Mouse (Mus musculus) small intestine, adult 10 weeks (tissue): Measurements from ENCODE around the gene Lrrc36. TPM values are rescaled to one million over a fixed set of nuclear protein-coding genes. Genes with fewer than 3 reads are reported as not detected.

Experiments used
- polyA plus RNA-seq: library from polyadenylated mRNA; stranded (reverse); fragments of 350-450 nt; fragmentation: Illumina TruSeq; extraction: RNeasy Lipid Tissue Mini Kit (QIAGEN cat#74804); gene quantifications from one replicate; pipeline ENCODE4 v1.2.3, GENCODE M21; 2014; ENCODE audit warnings: low replicate concordance

Gene Lrrc36
- not detected for polyA plus RNA-seq

DNA sequence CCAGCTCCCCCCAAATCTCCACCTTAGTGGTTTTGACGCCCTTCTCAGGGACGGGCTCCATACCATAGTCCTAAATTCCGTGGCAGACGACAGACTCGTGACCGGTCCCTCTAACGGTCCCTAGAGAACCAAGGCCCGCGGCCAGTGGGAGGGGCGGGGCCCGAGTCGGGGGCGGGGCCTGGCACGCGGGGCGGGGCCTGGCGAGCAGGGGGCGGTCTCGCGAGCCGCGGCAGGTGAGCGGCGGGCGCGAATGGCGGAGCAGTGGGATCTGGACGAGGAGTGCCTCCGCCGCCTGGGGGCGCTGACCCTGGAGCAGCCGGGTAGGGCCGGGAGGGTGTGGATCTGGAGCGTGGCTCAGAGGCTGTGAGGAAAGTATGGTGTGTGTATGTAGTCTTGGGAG lies at the start of gene Lrrc36, which contains the start of gene Kctd19:
TSS of gene Lrrc36 (plus strand) at position 181 of the 400 bp plus-strand sequence.
TSS of gene Kctd19 (minus strand) at position 112 of the 400 bp plus-strand sequence.

GRCm38 (mm10) chr8:105373032-105373431 lies 40.3 kb upstream of the Lrrc36 start, which contains the start of gene Plekhg4:
Gene Plekhg4, plus strand, starts transcription at chr8:105373274.

GRCm38 (mm10) chr8:105471314-105472015 lies 58.1 kb downstream of the Lrrc36 start, which contains the start of gene Tppp3:
Gene Tppp3, minus strand, starts transcription at chr8:105471526.

DNA sequence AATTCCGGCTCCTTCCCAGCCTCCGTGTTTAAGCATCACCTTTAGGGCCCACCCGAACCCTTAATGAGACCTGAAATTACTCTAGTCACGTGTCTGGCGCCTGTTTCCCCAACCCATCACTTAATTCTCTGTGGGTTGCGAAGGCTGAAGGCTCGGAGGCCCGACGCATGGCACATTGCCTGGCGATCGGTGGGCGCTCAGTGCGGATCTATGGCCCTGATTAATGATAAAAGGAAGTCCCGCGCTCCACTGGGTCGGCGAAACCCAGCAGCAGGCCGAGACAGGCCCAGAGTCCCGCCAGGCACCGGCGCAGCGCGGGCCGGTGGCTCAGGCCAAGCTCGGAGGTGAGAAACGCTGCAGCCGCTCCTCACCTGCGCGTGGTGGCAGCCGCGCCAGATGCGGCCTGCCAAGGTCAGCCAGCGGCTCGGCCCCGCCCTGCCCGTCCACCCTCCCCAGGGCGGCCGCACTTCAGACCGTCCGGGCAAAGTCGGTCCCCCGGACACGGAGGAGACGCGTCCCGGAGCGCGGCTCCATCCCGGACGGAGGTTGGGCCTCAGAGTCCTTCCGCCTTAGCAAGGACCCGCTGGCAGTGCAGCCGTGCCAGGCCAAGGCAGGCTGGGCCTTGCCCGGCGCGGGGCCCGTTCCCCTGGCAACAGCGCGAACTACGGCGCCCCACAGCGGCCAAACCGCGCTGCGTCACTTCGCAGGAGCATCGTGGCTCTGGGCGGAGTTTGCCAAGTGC lies 83.2 kb downstream of the Lrrc36 start, which contains the start of gene Zdhhc1:
TSS of gene Zdhhc1 (minus strand) at position 464 of the 742 bp plus-strand sequence.

Other genes with a start within 250 kb of the Lrrc36 start
- gene Cbfb, start 242.9 kb upstream of the Lrrc36 start, polyA plus RNA-seq: 98.9 TPM
- gene D230025D16Rik, start 188.4 kb upstream of the Lrrc36 start, polyA plus RNA-seq: 25.7 TPM
- gene B3gnt9, start 158.4 kb upstream of the Lrrc36 start, polyA plus RNA-seq: 1.2 TPM
- gene Tradd, start 149.0 kb upstream of the Lrrc36 start, polyA plus RNA-seq: 2.2 TPM
- not detected for gene Fbxl8, start 148.9 kb upstream of the Lrrc36 start, polyA plus RNA-seq
- not detected for gene Hsf4, start 143.8 kb upstream of the Lrrc36 start, polyA plus RNA-seq
- gene Nol3, start 137.4 kb upstream of the Lrrc36 start, polyA plus RNA-seq: 0.11 TPM
- not detected for gene 4931428F04Rik, start 123.7 kb upstream of the Lrrc36 start, polyA plus RNA-seq
- not detected for gene Exoc3l, start 117.5 kb upstream of the Lrrc36 start, polyA plus RNA-seq
- 6.3 TPM for gene E2f4, start 115.9 kb upstream of the Lrrc36 start, polyA plus RNA-seq
- gene Elmo3, start 108.0 kb upstream of the Lrrc36 start, polyA plus RNA-seq: 3.3 TPM
- gene Lrrc29, start 87.3 kb upstream of the Lrrc36 start, polyA plus RNA-seq: 0.19 TPM
- 9.5 TPM for gene Tmem208, start 87.2 kb upstream of the Lrrc36 start, polyA plus RNA-seq
- 0.11 TPM for gene Fhod1, start 65.6 kb upstream of the Lrrc36 start, polyA plus RNA-seq
- gene Slc9a5, start 64.7 kb upstream of the Lrrc36 start, polyA plus RNA-seq: not detected
- not detected for gene Plekhg4, start 40.3 kb upstream of the Lrrc36 start, polyA plus RNA-seq
- not detected for gene Kctd19, start 69 bp upstream of the Lrrc36 start, polyA plus RNA-seq
- not detected for gene Tppp3, start 58.0 kb downstream of the Lrrc36 start, polyA plus RNA-seq
- gene Zdhhc1, start 83.3 kb downstream of the Lrrc36 start, polyA plus RNA-seq: 0.45 TPM
- 0.89 TPM for gene Hsd11b2, start 105.2 kb downstream of the Lrrc36 start, polyA plus RNA-seq
- gene Atp6v0d1, start 152.5 kb downstream of the Lrrc36 start, polyA plus RNA-seq: 8.5 TPM
- 0.11 TPM for gene Ripor1, start 191.7 kb downstream of the Lrrc36 start, polyA plus RNA-seq
- 64.9 TPM for gene Ctcf, start 223.0 kb downstream of the Lrrc36 start, polyA plus RNA-seq
- not detected for gene Agrp, start 223.8 kb downstream of the Lrrc36 start, polyA plus RNA-seq